8 mouse cellular contexts compared by ENCODE assay signal in genomic region chr7:12421741-12422140, GRCm38 (mm10). TPM values are rescaled to one million over a fixed set of nuclear protein-coding genes. Genes with fewer than 3 reads are reported as not detected.
DNase-seq lines count a peak whose midpoint lies in the region; ATAC-seq and TF ChIP-seq lines count a peak whose summit lies in the region.

No protein-coding gene starts in this region.

- no peaks in the 10 kb centered on the region for H3K27me3 ChIP-seq in heart, embryonic 16.5 days (ENCODE audit: control insufficient read depth, insufficient read depth, low read length)
- no peaks in the 10 kb centered on the region for H3K27me3 ChIP-seq in forebrain, embryonic 16.5 days (replicated peaks; ENCODE audit: control insufficient read depth, insufficient read depth, low read length)
- no peaks in the 10 kb centered on the region for H3K27me3 ChIP-seq in liver, postnatal 0 days (ENCODE audit: insufficient read depth, low read length)

- no peak; the same call in 1 of the 2 replicates for ATAC-seq in heart, embryonic 16.5 days (replicated peaks; ENCODE audit: extremely low read depth, insufficient read depth, low FRiP score)
- ATAC-seq in forebrain, embryonic 16.5 days, result peak; percentile 27
- no peak for ATAC-seq in liver, postnatal 0 days
- no peak for ATAC-seq in monocyte, adult 5-6 weeks (replicated peaks; ENCODE audit: insufficient number of reproducible peaks, low FRiP score, low TSS enrichment, poor library complexity, severe bottlenecking)

- 40% methylated on average over 5 of the region's 5 CpGs for WGBS in heart, embryonic 16.5 days
- WGBS in forebrain, embryonic 16.5 days, result 56% methylated on average over 5 of the region's 5 CpGs
- 52% methylated on average over 5 of the region's 5 CpGs for WGBS in liver, postnatal 0 days (ENCODE audit: insufficient replicate concordance)

- H3K9ac ChIP-seq in heart, embryonic 16.5 days (ENCODE audit: low read length), result peak overlapping the region; percentile 88
- H3K9ac ChIP-seq in forebrain, embryonic 16.5 days (replicated peaks; ENCODE audit: low read depth, low read length), result peak overlapping the region; percentile 75
- H3K9ac ChIP-seq in liver, postnatal 0 days (replicated peaks), result peak overlapping the region; percentile 63

- TF ChIP-seq CTCF in liver, postnatal 0 days (IDR thresholded peaks at IDR 0.05; ENCODE audit: low read depth), result no peak

- no peak for DNase-seq in heart, adult 18-20 months
- DNase-seq in adipocyte (ENCODE audit: low spot score), result peak; percentile 2
- DNase-seq in liver, postnatal 0 days, result no peak
- no peak for DNase-seq in gastrocnemius, postnatal 25 days
- no peak for DNase-seq in left cerebral cortex, adult 11 months (ENCODE audit: low spot score)

- peaks cover 6% of the 10 kb centered on the region for H3K4me1 ChIP-seq in heart, embryonic 16.5 days (ENCODE audit: control insufficient read depth, insufficient read depth, low read length)
- peaks cover 13% of the 10 kb centered on the region for H3K4me1 ChIP-seq in forebrain, embryonic 16.5 days (replicated peaks; ENCODE audit: control insufficient read depth, insufficient read depth, low read length)
- peaks cover 9% of the 10 kb centered on the region; the same call in 1 of the 2 replicates for H3K4me1 ChIP-seq in liver, postnatal 0 days (ENCODE audit: insufficient read depth)

- peak overlapping the region; percentile 71 for H3K4me2 ChIP-seq in heart, embryonic 16.5 days (ENCODE audit: low read depth, low read length)
- peak overlapping the region; percentile 52 for H3K4me2 ChIP-seq in forebrain, embryonic 16.5 days (ENCODE audit: low read length)
- H3K4me2 ChIP-seq in liver, postnatal 0 days (ENCODE audit: low read depth, low read length), result peak overlapping the region; percentile 79

- peaks cover 6% of the 10 kb centered on the region for H3K36me3 ChIP-seq in heart, embryonic 16.5 days (ENCODE audit: control insufficient read depth, insufficient read depth)
- H3K36me3 ChIP-seq in forebrain, embryonic 16.5 days (ENCODE audit: control insufficient read depth, insufficient read depth), result peaks cover 10% of the 10 kb centered on the region
- peaks cover under 1% of the 10 kb centered on the region; the same call in 1 of the 2 replicates for H3K36me3 ChIP-seq in liver, postnatal 0 days (replicated peaks; ENCODE audit: insufficient read depth, low read length)

- H3K27ac ChIP-seq in heart, embryonic 16.5 days (ENCODE audit: low read length), result peak overlapping the region; percentile 67
- H3K27ac ChIP-seq in forebrain, embryonic 16.5 days (ENCODE audit: low read length), result no peak overlapping the region
- no peak overlapping the region for H3K27ac ChIP-seq in liver, postnatal 0 days (ENCODE audit: low read depth)

- H3K9me3 ChIP-seq in heart, embryonic 16.5 days (replicated peaks; ENCODE audit: control insufficient read depth, low read length), result no peaks in the 10 kb centered on the region
- 0 out of 2 replicates have a peak, but pooled peaks cover 1% of the 10 kb centered on the region for H3K9me3 ChIP-seq in forebrain, embryonic 16.5 days (ENCODE audit: control insufficient read depth, low read length)
- H3K9me3 ChIP-seq in liver, postnatal 0 days (ENCODE audit: low read length), result no peaks in the 10 kb centered on the region

- TF ChIP-seq EP300 in liver, postnatal 0 days (IDR thresholded peaks at IDR 0.05; ENCODE audit: low read depth), result no peak

- H3K4me3 ChIP-seq in heart, embryonic 16.5 days (ENCODE audit: low read length), result peak overlapping the region; percentile 81
- peak overlapping the region; percentile 64 for H3K4me3 ChIP-seq in forebrain, embryonic 16.5 days (replicated peaks; ENCODE audit: low read length)
- peak overlapping the region; percentile 60 for H3K4me3 ChIP-seq in liver, postnatal 0 days (ENCODE audit: low read depth, low read length)

RNA-seq across cellular contexts. Expression of gene Zfp551, which starts 0.8 kb away (rescaled TPM):
- polyA plus RNA-seq in heart, embryonic 16.5 days (2015; fragmentation: Nextera tagmentation; extraction: Ambion mirVana), result 2.4 and 2.8 TPM in 2 replicates
- total RNA-seq in heart, adult 18-20 months (2021), result 1 to 10 TPM; 1.8 to 2.3 TPM
- polyA plus RNA-seq in forebrain, embryonic 16.5 days (2015; fragmentation: Nextera tagmentation; extraction: Ambion mirVana), result 10.0 and 12.6 TPM in 2 replicates
- 0.66 and 0.76 TPM in 2 replicates for polyA plus RNA-seq in liver, postnatal 0 days (2015; fragmentation: Nextera tagmentation; extraction: Ambion mirVana)
- 1 to 10 TPM; 1.9 to 2.2 TPM for total RNA-seq in gastrocnemius, postnatal 25 days (2021)
- total RNA-seq in monocyte, adult 5-6 weeks (2017), result 1.3 to 2.5 TPM (median 1.7 TPM) in 3 replicates

RNA-seq across cellular contexts. Expression of gene Vmn1r84, which starts 52.7 kb away (rescaled TPM):
- polyA plus RNA-seq in heart, embryonic 16.5 days (2015; fragmentation: Nextera tagmentation; extraction: Ambion mirVana), result not detected in 2 replicates
- total RNA-seq in heart, adult 18-20 months (2021), result not detected
- polyA plus RNA-seq in forebrain, embryonic 16.5 days (2015; fragmentation: Nextera tagmentation; extraction: Ambion mirVana), result not detected in 2 replicates
- polyA plus RNA-seq in liver, postnatal 0 days (2015; fragmentation: Nextera tagmentation; extraction: Ambion mirVana), result not detected in 2 replicates
- not detected for total RNA-seq in gastrocnemius, postnatal 25 days (2021)
- total RNA-seq in monocyte, adult 5-6 weeks (2017), result not detected in 3 replicates

RNA-seq across cellular contexts. Expression of gene Zfp606, which starts 56.4 kb away (rescaled TPM):
- 15.1 and 15.2 TPM in 2 replicates for polyA plus RNA-seq in heart, embryonic 16.5 days (2015; fragmentation: Nextera tagmentation; extraction: Ambion mirVana)
- total RNA-seq in heart, adult 18-20 months (2021), result 1 to 10 TPM; 6.9 to 7.2 TPM
- 52.7 and 61.5 TPM in 2 replicates for polyA plus RNA-seq in forebrain, embryonic 16.5 days (2015; fragmentation: Nextera tagmentation; extraction: Ambion mirVana)
- 2.5 and 2.8 TPM in 2 replicates for polyA plus RNA-seq in liver, postnatal 0 days (2015; fragmentation: Nextera tagmentation; extraction: Ambion mirVana)
- total RNA-seq in gastrocnemius, postnatal 25 days (2021), result 1 to 10 TPM; 5.0 to 5.8 TPM
- 3.6 to 10.8 TPM (median 9.3 TPM) in 3 replicates for total RNA-seq in monocyte, adult 5-6 weeks (2017)
